14 mouse cellular contexts compared by ENCODE assay signal in the genomic region with DNA sequence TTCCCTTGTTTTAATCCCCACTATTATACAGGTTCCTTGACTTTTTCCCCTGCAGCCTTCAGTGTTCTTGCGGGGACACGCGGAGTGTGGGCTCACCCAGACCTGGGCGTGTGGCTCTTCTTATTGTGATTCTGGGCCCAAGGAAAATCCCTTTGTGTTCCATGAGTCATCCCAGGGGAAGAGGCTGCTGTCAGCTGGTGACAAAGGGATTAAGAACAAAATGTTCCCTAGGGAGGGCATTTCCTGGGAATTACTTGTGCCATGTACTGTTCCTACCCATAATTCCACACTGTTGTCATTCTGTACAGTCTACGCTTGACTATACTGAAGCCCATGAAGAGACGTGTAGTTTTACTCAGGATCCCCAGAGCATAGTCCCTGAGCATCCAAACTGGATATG.
"Had no signal": no experiment of that assay in that cellular context is flagged by ENCODE, and none has a peak within 500 bp of the region (broad histone marks: within the 10 kb centered on the region; RNA-seq: fewer than 3 reads in every experiment).

No protein-coding gene starts in this region.

- DNase-seq: kidney, adult 8-10 months; kidney, postnatal 36 days; layer of hippocampus, adult 9-11 months; layer of hippocampus, postnatal 36 days; midbrain, embryonic 14.5 days; right cerebral cortex, postnatal 14 days; thymus, postnatal 4 days had no signal

- ATAC-seq: liver, embryonic 12.5 days had no signal

- H3K9me3 ChIP-seq: limb, embryonic 15.5 days; midbrain, embryonic 10.5 days; neural tube, embryonic 15.5 days; stomach, embryonic 15.5 days had no signal

- H3K36me3 ChIP-seq: limb, embryonic 15.5 days; liver, embryonic 12.5 days; midbrain, embryonic 10.5 days; neural tube, embryonic 15.5 days; stomach, embryonic 15.5 days had no signal

- H3K27ac ChIP-seq: kidney, postnatal 0 days; limb, embryonic 15.5 days; liver, embryonic 12.5 days; midbrain, embryonic 10.5 days; neural tube, embryonic 15.5 days; stomach, embryonic 15.5 days had no signal

- H3K27me3 ChIP-seq: limb, embryonic 15.5 days; liver, embryonic 12.5 days; neural tube, embryonic 15.5 days; stomach, embryonic 15.5 days had no signal

- H3K4me3 ChIP-seq: limb, embryonic 15.5 days; liver, embryonic 12.5 days; midbrain, embryonic 10.5 days; myocyte; neural tube, embryonic 15.5 days; stomach, embryonic 15.5 days had no signal

- H3K4me2 ChIP-seq: limb, embryonic 15.5 days; liver, embryonic 12.5 days; neural tube, embryonic 15.5 days; stomach, embryonic 15.5 days had no signal

- H3K9ac ChIP-seq: limb, embryonic 15.5 days; liver, embryonic 12.5 days; neural tube, embryonic 15.5 days; stomach, embryonic 15.5 days had no signal

- H3K4me1 ChIP-seq: limb, embryonic 15.5 days; neural tube, embryonic 15.5 days; stomach, embryonic 15.5 days had no signal
